Mouse (Mus musculus) limb, embryonic 11.5 days (tissue): ENCODE measurements around the gene Nup214. TPM values are rescaled to one million over a fixed set of nuclear protein-coding genes. Genes with fewer than 3 reads are reported as not detected.

ENCODE experiments used
- ATAC-seq: fragments of 200-750 bp; cut with Nextera tagmentation; 2 replicates; pipeline ENCODE4 v1.8.0; 2017; ENCODE audit warnings: low read depth; ENCODE audit not compliant: insufficient number of reproducible peaks, low FRiP score, low TSS enrichment
- DNase-seq: peaks from one replicate; pipeline ENCODE4 v3.0.0-alpha.2; 2015; ENCODE audit warnings: low spot score
- H3K27ac ChIP-seq: fragments of 300-500 bp; sonication (generic); replicated peaks from 2 replicates; pipeline ENCODE4 v1.5.1; 2014; ENCODE audit warnings: low read depth, mild to moderate bottlenecking, low read length
- H3K27me3 ChIP-seq: fragments of 300-500 bp; sonication (generic); 2 replicates; pipeline ENCODE4 v1.6.1; 2014; ENCODE audit warnings: mild to moderate bottlenecking, low read length, mixed read lengths; ENCODE audit not compliant: control insufficient read depth, insufficient read depth
- H3K36me3 ChIP-seq: fragments of 300-500 bp; sonication (generic); 2 replicates; pipeline ENCODE4 v1.6.1; 2014; ENCODE audit warnings: mild to moderate bottlenecking, low read length, moderate library complexity, mixed read lengths; ENCODE audit not compliant: control insufficient read depth, insufficient read depth
- H3K4me1 ChIP-seq: fragments of 300-500 bp; sonication (generic); 2 replicates; pipeline ENCODE4 v1.6.1; 2014; ENCODE audit warnings: low read length, mixed read lengths; ENCODE audit not compliant: control insufficient read depth, insufficient read depth
- H3K4me2 ChIP-seq: fragments of 300-500 bp; sonication (generic); 2 replicates; pipeline ENCODE4 v1.6.1; 2014; ENCODE audit warnings: low read depth, mild to moderate bottlenecking, moderate library complexity; ENCODE audit not compliant: severe bottlenecking
- H3K4me3 ChIP-seq: fragments of 300-500 bp; sonication (generic); 2 replicates; pipeline ENCODE4 v1.5.1; 2014; ENCODE audit warnings: low read depth, low read length
- H3K9ac ChIP-seq: fragments of 300-500 bp; sonication (generic); 2 replicates; pipeline ENCODE4 v1.6.1; 2014; ENCODE audit warnings: mild to moderate bottlenecking, low read length
- H3K9me3 ChIP-seq: fragments of 300-500 bp; sonication (generic); 2 replicates; pipeline ENCODE4 v1.6.1; 2016; ENCODE audit warnings: low read length; ENCODE audit not compliant: control insufficient read depth
- WGBS: fragments of 180-500 bp; shearing (Covaris S2); extraction: QIAGEN DNeasy Blood & Tissue Kit; methylation state at CpG from one replicate; pipeline ENCODE4 v1.1.7; 2014; 5-methylcytosine and 5-hydroxymethylcytosine counted together
- polyA plus RNA-seq: library from polyadenylated mRNA; unstranded; fragments of >200 nt; fragmentation: Nextera tagmentation; extraction: Ambion mirVana; gene quantifications from 2 replicates; pipeline ENCODE4 v1.2.1, GENCODE M21; 2014

Gene Nup214
- polyA plus RNA-seq, 1 experiment from 2014 or later = 85.5 TPM

GRCm38 (mm10) chr2:31948392-31948791, 25.8 kb upstream of the Nup214 start:
- H3K9ac ChIP-seq = no peak overlapping the region
- H3K4me2 ChIP-seq = no peak overlapping the region
- no peak overlapping the region for H3K27ac ChIP-seq
- ATAC-seq (no peak), DNase-seq (no peak)
- H3K4me1 ChIP-seq = peaks cover 7% of the 10 kb centered on the region
- no peaks in the 10 kb centered on the region for H3K9me3 ChIP-seq
- H3K36me3 ChIP-seq = no peaks in the 10 kb centered on the region
- no peak overlapping the region for H3K4me3 ChIP-seq
- WGBS = 77% methylated on average over 6 of the region's 6 CpGs
- no peaks in the 10 kb centered on the region for H3K27me3 ChIP-seq

GRCm38 (mm10) chr2:31948801-31949200, 25.4 kb upstream of the Nup214 start:
- no peaks in the 10 kb centered on the region for H3K36me3 ChIP-seq
- no peak overlapping the region for H3K4me3 ChIP-seq
- H3K27me3 ChIP-seq = no peaks in the 10 kb centered on the region
- WGBS = 67% methylated on average over 6 of the region's 6 CpGs
- ATAC-seq (no peak), DNase-seq (no peak)
- H3K9ac ChIP-seq = no peak overlapping the region
- no peak overlapping the region for H3K27ac ChIP-seq
- H3K4me1 ChIP-seq = peaks cover 7% of the 10 kb centered on the region
- H3K4me2 ChIP-seq = no peak overlapping the region
- no peaks in the 10 kb centered on the region for H3K9me3 ChIP-seq

GRCm38 (mm10) chr2:31950058-31950871, 24.0 kb upstream of the Nup214 start, which contains the start of gene Aif1l:
Gene Aif1l (plus strand): TSS chr2:31950139.
- peaks cover 7% of the 10 kb centered on the region for H3K4me1 ChIP-seq
- DNase-seq (peak; percentile 89), ATAC-seq (peak; percentile 41; the same call in 1 of the 2 replicates)
- no peak within 1 kb of the TSS for H3K27ac ChIP-seq
- H3K9me3 ChIP-seq = no peaks in the 10 kb centered on the region
- H3K27me3 ChIP-seq = no peaks in the 10 kb centered on the region
- WGBS = under 1% methylated on average over 66 of the region's 66 CpGs
- peak within 1 kb of the TSS; percentile 87 for H3K4me2 ChIP-seq
- peak within 1 kb of the TSS; percentile 80 for H3K9ac ChIP-seq
- 0 out of 2 replicates have a peak, but pooled peaks cover 2% of the 10 kb centered on the region for H3K36me3 ChIP-seq
- peak within 1 kb of the TSS; percentile 85 for H3K4me3 ChIP-seq

- ATAC-seq (no peak), DNase-seq (no peak)
- H3K9me3 ChIP-seq = no peaks in the 10 kb centered on the region
- H3K4me2 ChIP-seq = peak overlapping the region; percentile 87
- H3K36me3 ChIP-seq = 0 out of 2 replicates have a peak, but pooled peaks cover 2% of the 10 kb centered on the region
- 19% methylated on average over 9 of the region's 9 CpGs for WGBS
- peak overlapping the region; percentile 85 for H3K4me3 ChIP-seq
- peak overlapping the region; percentile 80 for H3K9ac ChIP-seq
- no peaks in the 10 kb centered on the region for H3K27me3 ChIP-seq
- H3K27ac ChIP-seq = no peak overlapping the region
- peaks cover 7% of the 10 kb centered on the region for H3K4me1 ChIP-seq
Observed at GRCm38 (mm10) chr2:31950966-31951365, 23.3 kb upstream of the Nup214 start.

GRCm38 (mm10) chr2:31952236-31952635, 22.0 kb upstream of the Nup214 start:
- H3K36me3 ChIP-seq = 0 out of 2 replicates have a peak, but pooled peaks cover 2% of the 10 kb centered on the region
- H3K4me3 ChIP-seq = no peak overlapping the region

GRCm38 (mm10) chr2:31952725-31953124, 21.5 kb upstream of the Nup214 start:
- 85% methylated on average over 3 of the region's 3 CpGs for WGBS
- no peaks in the 10 kb centered on the region for H3K9me3 ChIP-seq
- H3K9ac ChIP-seq = no peak overlapping the region
- DNase-seq = no peak
- 0 out of 2 replicates have a peak, but pooled peaks cover 2% of the 10 kb centered on the region for H3K36me3 ChIP-seq
- peaks cover 7% of the 10 kb centered on the region for H3K4me1 ChIP-seq
- no peak overlapping the region for H3K27ac ChIP-seq
- no peak overlapping the region for H3K4me3 ChIP-seq
- ATAC-seq = no peak
- H3K4me2 ChIP-seq = no peak overlapping the region
- no peaks in the 10 kb centered on the region for H3K27me3 ChIP-seq

More at GRCm38 (mm10) chr2:31952236-31952635, 22.0 kb upstream of the Nup214 start:
- Histone ChIP-seq H3K27ac (no peak overlapping the region), H3K4me1 (peaks cover 7% of the 10 kb centered on the region), H3K4me2 (no peak overlapping the region), H3K9me3 (no peaks in the 10 kb centered on the region), H3K27me3 (no peaks in the 10 kb centered on the region), H3K9ac (no peak overlapping the region)
- ATAC-seq (no peak), DNase-seq (no peak)
- WGBS = 91% methylated on average over 10 of the region's 10 CpGs

- Histone ChIP-seq H3K27ac (no peak overlapping the region), H3K4me3 (no peak overlapping the region), H3K27me3 (no peaks in the 10 kb centered on the region), H3K36me3 (0 out of 2 replicates have a peak, but pooled peaks cover 2% of the 10 kb centered on the region), H3K4me1 (peaks cover 7% of the 10 kb centered on the region), H3K9me3 (no peaks in the 10 kb centered on the region), H3K4me2 (no peak overlapping the region), H3K9ac (no peak overlapping the region)
- 78% methylated on average over 8 of the region's 8 CpGs for WGBS
- no peak for DNase-seq
- no peak for ATAC-seq
Observed at GRCm38 (mm10) chr2:31953687-31954086, 20.5 kb upstream of the Nup214 start.

GRCm38 (mm10) chr2:31954779-31955181, 19.5 kb upstream of the Nup214 start:
- Histone ChIP-seq H3K9ac (no peak overlapping the region), H3K4me2 (no peak overlapping the region), H3K36me3 (0 out of 2 replicates have a peak, but pooled peaks cover 2% of the 10 kb centered on the region), H3K27ac (no peak overlapping the region), H3K4me3 (no peak overlapping the region), H3K27me3 (no peaks in the 10 kb centered on the region), H3K4me1 (peaks cover 7% of the 10 kb centered on the region), H3K9me3 (no peaks in the 10 kb centered on the region)
- DNase-seq = no peak
- WGBS = 93% methylated on average over 9 of the region's 9 CpGs
- no peak for ATAC-seq
